Mouse (Mus musculus) WW6 (cell line): ENCODE results near the gene Mchr1.

Experiments used
- DNase-seq: peaks from one replicate; pipeline ENCODE4 v3.0.0-alpha.2; 2013; ENCODE audit warnings: low read depth, low spot score

The Mchr1 gene

GRCm38 (mm10) chr15:81272305-81273053, 37.2 kb downstream of the Mchr1 start:
- DNase-seq, result no peak

- DNase-seq, result no peak
Measured at GRCm38 (mm10) chr15:81273361-81273760, 38.1 kb downstream of the Mchr1 start.

GRCm38 (mm10) chr15:81277928-81278327, 42.6 kb downstream of the Mchr1 start:
- no peak for DNase-seq

- DNase-seq, result no peak
Measured at GRCm38 (mm10) chr15:81278699-81279098, 43.4 kb downstream of the Mchr1 start.

GRCm38 (mm10) chr15:81284121-81284734, 48.9 kb downstream of the Mchr1 start:
- no peak for DNase-seq
